Mouse (Mus musculus) midbrain, embryonic 12.5 days (tissue): ENCODE results near the gene Gm6169. TPM values are rescaled to one million over a fixed set of nuclear protein-coding genes. Genes with fewer than 3 reads are reported as not detected.
"Not testable (repeated sequence)": the region's sequence is repeated elsewhere in the genome, so short reads cannot be mapped to it uniquely, and the experiment has no call there.

Experiments
- ATAC-seq: fragments of 200-750 bp; cut with Nextera tagmentation; 2 replicates; pipeline ENCODE4 v1.8.0; 2017; ENCODE audit warnings: low read depth, moderate TSS enrichment, moderate library complexity; ENCODE audit not compliant: low FRiP score
- H3K27ac ChIP-seq: fragments of 300-500 bp; sonication (generic); replicated peaks from 2 replicates; pipeline ENCODE4 v1.5.1; 2016; ENCODE audit warnings: mild to moderate bottlenecking
- H3K27me3 ChIP-seq: fragments of 300-500 bp; sonication (generic); 2 replicates; pipeline ENCODE4 v1.6.1; 2016; ENCODE audit warnings: mild to moderate bottlenecking
- H3K36me3 ChIP-seq: fragments of 300-500 bp; sonication (generic); 2 replicates; pipeline ENCODE4 v1.6.1; 2016
- H3K4me1 ChIP-seq: fragments of 300-500 bp; sonication (generic); 2 replicates; pipeline ENCODE4 v1.6.1; 2016
- H3K4me2 ChIP-seq: fragments of 300-500 bp; sonication (generic); replicated peaks from 2 replicates; pipeline ENCODE4 v1.6.1; 2016; ENCODE audit warnings: mild to moderate bottlenecking, moderate library complexity
- H3K4me3 ChIP-seq: fragments of 300-500 bp; sonication (generic); 2 replicates; pipeline ENCODE4 v1.5.1; 2016; ENCODE audit warnings: mild to moderate bottlenecking
- H3K9ac ChIP-seq: fragments of 300-500 bp; sonication (generic); replicated peaks from 2 replicates; pipeline ENCODE4 v1.6.1; 2016; ENCODE audit warnings: mild to moderate bottlenecking, moderate library complexity
- H3K9me3 ChIP-seq: fragments of 300-500 bp; sonication (generic); 2 replicates; pipeline ENCODE4 v1.6.1; 2016; ENCODE audit warnings: mild to moderate bottlenecking
- WGBS: fragments of 180-500 bp; shearing (Covaris S2); methylation state at CpG from one replicate; pipeline ENCODE4 v1.1.7; 2016; 5-methylcytosine and 5-hydroxymethylcytosine counted together
- polyA plus RNA-seq: library from polyadenylated mRNA; unstranded; fragments of >200 nt; fragmentation: Nextera tagmentation; extraction: Ambion mirVana; gene quantifications from 2 replicates; pipeline ENCODE4 v1.2.1, GENCODE M21; 2016

The Gm6169 gene
- 0.24 and 0.85 TPM in 2 replicates for polyA plus RNA-seq

DNA sequence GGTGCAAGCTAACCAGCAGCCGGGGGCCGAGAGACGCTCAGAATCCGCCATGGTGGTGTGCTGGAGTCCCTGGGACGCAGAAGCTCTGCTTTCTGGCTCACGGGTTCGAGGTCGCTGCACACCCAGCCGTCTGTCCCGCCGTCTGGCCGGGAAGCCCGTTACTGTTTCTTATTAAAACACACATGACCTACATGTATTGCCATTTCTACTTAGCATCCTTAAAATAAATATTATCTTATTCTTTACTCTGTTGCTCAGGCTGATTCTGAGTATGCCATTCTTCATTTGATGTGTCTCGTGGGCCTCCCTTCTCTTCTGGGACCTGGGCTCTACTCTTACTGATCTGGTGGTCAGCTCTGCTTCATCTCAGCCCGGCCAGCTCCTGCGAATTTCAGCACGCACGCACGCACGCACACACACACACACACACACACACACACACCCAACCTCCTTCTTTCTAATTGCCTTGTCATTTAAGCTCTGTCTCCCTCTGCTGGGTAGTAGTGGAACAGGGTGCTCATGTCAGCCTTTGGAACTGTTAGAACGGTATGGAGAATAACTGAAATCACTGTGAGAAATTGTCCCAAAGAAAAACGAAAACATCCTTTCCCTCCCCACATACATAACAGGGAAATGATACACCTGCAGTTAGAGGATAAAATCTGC is at the start of gene Gm6169:
TSS of gene Gm6169 (minus strand) at position 51 of the 666 bp plus-strand sequence.
- ATAC-seq: no peak
- Histone ChIP-seq H3K4me1 (no peaks in the 10 kb centered on the region), H3K27ac (no peak within 1 kb of the TSS), H3K9me3 (no peaks in the 10 kb centered on the region), H3K4me3 (no peak within 1 kb of the TSS), H3K27me3 (no peaks in the 10 kb centered on the region), H3K9ac (no peak within 1 kb of the TSS), H3K36me3 (no peaks in the 10 kb centered on the region), H3K4me2 (no peak within 1 kb of the TSS)
- WGBS: 78% methylated on average over 22 of the region's 22 CpGs

- Histone ChIP-seq H3K9ac (no peak overlapping the region), H3K36me3 (peaks cover 59% of the 10 kb centered on the region), H3K27ac (no peak overlapping the region), H3K4me1 (no peaks in the 10 kb centered on the region), H3K27me3 (no peaks in the 10 kb centered on the region), H3K4me3 (no peak overlapping the region), H3K4me2 (no peak overlapping the region), H3K9me3 (no peaks in the 10 kb centered on the region)
- no peak for ATAC-seq
- 63% methylated on average over 4 of the region's 4 CpGs for WGBS
These were observed 46.8 kb upstream of the Gm6169 start for GRCm38 (mm10) chr13:97145834-97146233.

GRCm38 (mm10) chr13:97142321-97142720 is 43.3 kb upstream of the Gm6169 start:
- no peak overlapping the region for H3K4me2 ChIP-seq
- peaks cover 7% of the 10 kb centered on the region for H3K4me1 ChIP-seq
- H3K9me3 ChIP-seq: no peaks in the 10 kb centered on the region
- ATAC-seq: no peak
- no peak overlapping the region for H3K9ac ChIP-seq
- no peak overlapping the region for H3K4me3 ChIP-seq
- WGBS: 91% methylated on average over 7 of the region's 7 CpGs
- H3K27me3 ChIP-seq: no peaks in the 10 kb centered on the region
- no peak overlapping the region for H3K27ac ChIP-seq
- H3K36me3 ChIP-seq: peaks cover 30% of the 10 kb centered on the region

- H3K4me1 ChIP-seq, H3K27me3 ChIP-seq, ATAC-seq, H3K9me3 ChIP-seq: not testable (repeated sequence)
- Histone ChIP-seq H3K4me3 (peak overlapping the region; percentile 89), H3K36me3 (peaks cover 32% of the 10 kb centered on the region), H3K9ac (peak overlapping the region; percentile 89), H3K27ac (peak overlapping the region; percentile 87; the same call in 1 of the 2 replicates), H3K4me2 (peak overlapping the region; percentile 75)
- 34% methylated on average over 8 of the region's 8 CpGs for WGBS
These were observed 39.4 kb upstream of the Gm6169 start for GRCm38 (mm10) chr13:97138404-97138931.

GRCm38 (mm10) chr13:97137466-97138400 is 38.7 kb upstream of the Gm6169 start, which contains the start of the genes Gfm2 and Nsa2:
TSS of gene Gfm2 (plus strand) at chr13:97137937.
TSS of gene Nsa2 (minus strand) at chr13:97137937.
- H3K4me1 ChIP-seq: peaks cover 7% of the 10 kb centered on the region
- WGBS: under 1% methylated on average over 57 of the region's 57 CpGs
- H3K27me3 ChIP-seq: no peaks in the 10 kb centered on the region
- ATAC-seq: peak; percentile 97
- H3K36me3 ChIP-seq: peaks cover 31% of the 10 kb centered on the region
- H3K9ac ChIP-seq: peak within 1 kb of the TSS; percentile 89
- H3K9me3 ChIP-seq: no peaks in the 10 kb centered on the region
- H3K27ac ChIP-seq: peak within 1 kb of the TSS; percentile 87
- H3K4me2 ChIP-seq: peak within 1 kb of the TSS; percentile 75
- peak within 1 kb of the TSS; percentile 89 for H3K4me3 ChIP-seq

- ATAC-seq, H3K4me3 ChIP-seq, H3K27ac ChIP-seq, H3K4me2 ChIP-seq, H3K27me3 ChIP-seq, H3K4me1 ChIP-seq, H3K9ac ChIP-seq, H3K9me3 ChIP-seq: not testable (repeated sequence)
- peaks cover 37% of the 10 kb centered on the region for H3K36me3 ChIP-seq
- WGBS: no CpG with 5 or more reads among the region's 2 CpGs
These were observed 31.4 kb upstream of the Gm6169 start for GRCm38 (mm10) chr13:97130413-97130812.

GRCm38 (mm10) chr13:97129654-97130053 is 30.6 kb upstream of the Gm6169 start:
- not testable (repeated sequence) for H3K27me3 ChIP-seq, H3K4me3 ChIP-seq, H3K4me2 ChIP-seq, H3K4me1 ChIP-seq, H3K27ac ChIP-seq, ATAC-seq, H3K9me3 ChIP-seq, H3K9ac ChIP-seq
- H3K36me3 ChIP-seq: peaks cover 30% of the 10 kb centered on the region
- 98% methylated on average over 4 of the region's 4 CpGs for WGBS

GRCm38 (mm10) chr13:97121341-97121740 is 22.3 kb upstream of the Gm6169 start:
- Histone ChIP-seq H3K9me3 (no peaks in the 10 kb centered on the region), H3K27ac (no peak overlapping the region), H3K36me3 (peaks cover 16% of the 10 kb centered on the region), H3K4me2 (no peak overlapping the region), H3K9ac (no peak overlapping the region), H3K27me3 (no peaks in the 10 kb centered on the region), H3K4me1 (no peaks in the 10 kb centered on the region), H3K4me3 (no peak overlapping the region)
- WGBS: 82% methylated on average over 3 of the region's 3 CpGs
- no peak for ATAC-seq

DNA sequence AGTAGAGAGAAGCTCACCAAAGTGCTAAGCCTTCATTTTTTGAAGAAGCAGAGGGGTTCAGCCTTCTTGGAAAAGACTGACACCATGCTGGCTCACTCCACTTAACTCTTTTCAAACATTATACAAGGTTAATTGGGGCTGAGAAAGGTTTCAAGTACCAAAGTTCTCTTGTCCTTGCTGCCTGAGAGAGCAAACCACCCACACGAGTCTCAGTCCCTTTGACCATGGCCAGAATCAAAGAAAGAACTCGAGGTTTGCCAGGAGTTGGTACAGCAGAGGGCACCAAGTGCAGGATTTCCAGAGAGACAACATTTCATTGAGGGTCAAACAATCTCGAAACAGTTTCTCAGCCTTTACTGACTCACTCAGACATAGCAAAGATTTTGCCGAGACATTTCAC is 10.0 kb upstream of the Gm6169 start:
- Histone ChIP-seq H3K27me3 (no peaks in the 10 kb centered on the region), H3K4me1 (no peaks in the 10 kb centered on the region), H3K4me2 (no peak overlapping the region), H3K4me3 (no peak overlapping the region), H3K9ac (no peak overlapping the region), H3K9me3 (no peaks in the 10 kb centered on the region), H3K27ac (no peak overlapping the region), H3K36me3 (peaks cover 15% of the 10 kb centered on the region)
- ATAC-seq: no peak
- 80% methylated on average over 4 of the region's 4 CpGs for WGBS

- not testable (repeated sequence) for H3K27me3 ChIP-seq, H3K9ac ChIP-seq, H3K27ac ChIP-seq, H3K4me3 ChIP-seq, H3K9me3 ChIP-seq, H3K4me1 ChIP-seq, H3K4me2 ChIP-seq, ATAC-seq
- peaks cover 11% of the 10 kb centered on the region for H3K36me3 ChIP-seq
- 94% methylated on average over 4 of the region's 4 CpGs for WGBS
These were observed 8.7 kb upstream of the Gm6169 start for GRCm38 (mm10) chr13:97107721-97108120.

GRCm38 (mm10) chr13:97104996-97105395 is 6.0 kb upstream of the Gm6169 start:
- Histone ChIP-seq H3K4me1 (no peaks in the 10 kb centered on the region), H3K27ac (no peak overlapping the region), H3K9ac (no peak overlapping the region), H3K4me3 (no peak overlapping the region), H3K36me3 (peaks cover 2% of the 10 kb centered on the region), H3K9me3 (no peaks in the 10 kb centered on the region), H3K27me3 (no peaks in the 10 kb centered on the region), H3K4me2 (no peak overlapping the region)
- ATAC-seq: no peak
- 72% methylated on average over 7 of the region's 7 CpGs for WGBS

DNA sequence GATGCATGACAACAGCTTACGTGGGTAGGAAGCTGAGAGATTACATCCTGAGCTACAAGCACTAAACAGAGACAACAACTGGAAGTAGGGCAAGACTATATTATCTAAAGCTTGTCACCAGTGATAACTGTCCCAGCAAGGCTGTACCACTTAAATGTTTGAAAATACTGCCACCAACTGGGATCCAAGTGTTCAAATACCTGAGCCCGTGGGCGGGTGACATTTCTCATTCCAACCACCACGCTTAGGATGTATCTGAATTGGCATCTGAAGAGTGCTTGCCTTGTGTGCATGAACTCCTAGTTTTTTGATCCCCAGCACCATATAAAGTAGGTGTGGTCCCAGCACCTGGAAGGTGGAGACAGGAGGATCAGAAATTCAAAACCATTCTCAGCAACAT is 3.3 kb downstream of the Gm6169 start:
- Histone ChIP-seq H3K27ac (no peak overlapping the region), H3K36me3 (no peaks in the 10 kb centered on the region), H3K9me3 (no peaks in the 10 kb centered on the region), H3K9ac (no peak overlapping the region), H3K4me1 (no peaks in the 10 kb centered on the region), H3K4me2 (no peak overlapping the region), H3K27me3 (no peaks in the 10 kb centered on the region), H3K4me3 (no peak overlapping the region)
- ATAC-seq: no peak
- WGBS: 90% methylated on average over 4 of the region's 4 CpGs
